Comparison of ENCODE assay signal across 8 mouse cellular contexts in genomic region chr4:132048995-132049404, GRCm38 (mm10). TPM values are rescaled to one million over a fixed set of nuclear protein-coding genes. Genes with fewer than 3 reads are reported as not detected.
DNase-seq lines count a peak whose midpoint lies in the region; ATAC-seq and TF ChIP-seq lines count a peak whose summit lies in the region.

No protein-coding gene starts in this region.

- H3K36me3 ChIP-seq in embryonic facial prominence, embryonic 15.5 days = no peaks in the 10 kb centered on the region
- H3K36me3 ChIP-seq in limb, embryonic 12.5 days = no peaks in the 10 kb centered on the region
- no peaks in the 10 kb centered on the region for H3K36me3 ChIP-seq in midbrain, embryonic 14.5 days (ENCODE audit: control insufficient read depth, insufficient read depth, low read length)

- peak overlapping the region; percentile 71 for H3K4me3 ChIP-seq in bone marrow, adult 2 months (replicated peaks; ENCODE audit: control insufficient read depth, low read depth, low read length)
- peak overlapping the region; percentile 94 for H3K4me3 ChIP-seq in embryonic facial prominence, embryonic 15.5 days (replicated peaks)
- H3K4me3 ChIP-seq in limb, embryonic 12.5 days (replicated peaks) = peak overlapping the region; percentile 99
- peak overlapping the region; percentile 92 for H3K4me3 ChIP-seq in midbrain, embryonic 14.5 days (replicated peaks; ENCODE audit: low read depth, low read length)

- no peaks in the 10 kb centered on the region for H3K27me3 ChIP-seq in embryonic facial prominence, embryonic 15.5 days
- H3K27me3 ChIP-seq in limb, embryonic 12.5 days = peaks cover 3% of the 10 kb centered on the region; the same call in 1 of the 2 replicates
- no peaks in the 10 kb centered on the region; the same call in 1 of the 2 replicates for H3K27me3 ChIP-seq in midbrain, embryonic 14.5 days (ENCODE audit: control insufficient read depth, insufficient read depth, low read length)

- 3% methylated on average over 46 of the region's 46 CpGs for WGBS in bone marrow, adult 2 months
- WGBS in embryonic facial prominence, embryonic 15.5 days = under 1% methylated on average over 24 of the region's 46 CpGs
- WGBS in limb, embryonic 12.5 days = under 1% methylated on average over 34 of the region's 46 CpGs
- WGBS in midbrain, embryonic 14.5 days = under 1% methylated on average over 18 of the region's 46 CpGs

- peak; percentile 99 for ATAC-seq in embryonic facial prominence, embryonic 15.5 days (ENCODE audit: insufficient number of reproducible peaks, low FRiP score, low TSS enrichment, low read depth)
- ATAC-seq in limb, embryonic 12.5 days (ENCODE audit: insufficient number of reproducible peaks, insufficient read depth, low FRiP score, low TSS enrichment, low read depth) = peak; percentile 99
- ATAC-seq in midbrain, embryonic 14.5 days (ENCODE audit: low FRiP score, low TSS enrichment) = peak; percentile 99

- peak overlapping the region; percentile 77 for H3K9ac ChIP-seq in embryonic facial prominence, embryonic 15.5 days
- H3K9ac ChIP-seq in limb, embryonic 12.5 days (replicated peaks) = peak overlapping the region; percentile 98
- peak overlapping the region; percentile 99 for H3K9ac ChIP-seq in midbrain, embryonic 14.5 days (replicated peaks; ENCODE audit: low read length)

- no peak for TF ChIP-seq CTCF in bone marrow, adult 2 months (IDR thresholded peaks at IDR 0.05; ENCODE audit: control insufficient read depth, insufficient read depth, low read length)

- peak overlapping the region; percentile 45; the same call in 1 of the 2 replicates for H3K27ac ChIP-seq in bone marrow, adult 2 months (ENCODE audit: control insufficient read depth, insufficient read depth, low read depth, low read length, poor library complexity)
- peak overlapping the region; percentile 86 for H3K27ac ChIP-seq in embryonic facial prominence, embryonic 15.5 days (replicated peaks)
- H3K27ac ChIP-seq in limb, embryonic 12.5 days = peak overlapping the region; percentile 98
- H3K27ac ChIP-seq in midbrain, embryonic 14.5 days (replicated peaks; ENCODE audit: low read depth, low read length) = peak overlapping the region; percentile 99

- H3K4me1 ChIP-seq in bone marrow, adult 2 months (ENCODE audit: control insufficient read depth, insufficient read depth, low read length) = 0 out of 2 replicates have a peak, but pooled peaks cover 2% of the 10 kb centered on the region
- peaks cover 18% of the 10 kb centered on the region for H3K4me1 ChIP-seq in embryonic facial prominence, embryonic 15.5 days
- H3K4me1 ChIP-seq in limb, embryonic 12.5 days (replicated peaks) = peaks cover 36% of the 10 kb centered on the region
- peaks cover 40% of the 10 kb centered on the region for H3K4me1 ChIP-seq in midbrain, embryonic 14.5 days (ENCODE audit: control insufficient read depth, insufficient read depth, low read length)

- DNase-seq in A20 (ENCODE audit: low read depth, low spot score) = peak; percentile 96
- peak; percentile 83 for DNase-seq in heart, adult 8-10 months (ENCODE audit: low spot score)
- DNase-seq in kidney, adult 8-10 months = peak; percentile 85 to 89
- DNase-seq in midbrain, embryonic 14.5 days = peak; percentile 98
- DNase-seq in spleen, adult 18-20 months = peak; percentile 71 to 79

- peak overlapping the region; percentile 93 for H3K4me2 ChIP-seq in embryonic facial prominence, embryonic 15.5 days (replicated peaks)
- peak overlapping the region; percentile 92 for H3K4me2 ChIP-seq in limb, embryonic 12.5 days
- H3K4me2 ChIP-seq in midbrain, embryonic 14.5 days (ENCODE audit: low read length) = peak overlapping the region; percentile 81

- H3K9me3 ChIP-seq in embryonic facial prominence, embryonic 15.5 days (replicated peaks) = no peaks in the 10 kb centered on the region
- H3K9me3 ChIP-seq in limb, embryonic 12.5 days = no peaks in the 10 kb centered on the region
- H3K9me3 ChIP-seq in midbrain, embryonic 14.5 days (ENCODE audit: control insufficient read depth, low read length) = no peaks in the 10 kb centered on the region

- TF ChIP-seq POLR2A in bone marrow, adult 2 months (IDR thresholded peaks at IDR 0.05; ENCODE audit: borderline replicate concordance, control insufficient read depth, low read depth, low read length) = no peak

RNA-seq across cellular contexts. Expression of gene Gm10300, which starts 25.5 kb away (rescaled TPM):
- 0.65 and 0.70 TPM in 2 replicates for polyA plus RNA-seq in bone marrow, adult 2 months (2011; ENCODE audit: insufficient read depth, insufficient read length, low replicate concordance, missing spikeins)
- polyA plus RNA-seq in embryonic facial prominence, embryonic 15.5 days (2015; fragmentation: Nextera tagmentation; extraction: Ambion mirVana) = 0.09 and 0.13 TPM in 2 replicates
- total RNA-seq in heart, adult 8-10 months (2022) = under 1 TPM in 3 of 4 experiments, not detected in 1; 0.12 to 0.29 (median 0.13) TPM
- polyA plus RNA-seq in limb, embryonic 12.5 days (2016; fragmentation: Nextera tagmentation; extraction: Ambion mirVana) = 0.23 TPM in 1 of 2 replicates, not detected in the other
- not detected in 2 replicates for polyA plus RNA-seq in midbrain, embryonic 14.5 days (2014; fragmentation: Nextera tagmentation; extraction: Ambion mirVana)

RNA-seq across cellular contexts. Expression of gene Epb41, which starts 26.1 kb away (rescaled TPM):
- 298 and 306 TPM in 2 replicates for polyA plus RNA-seq in bone marrow, adult 2 months (2011; ENCODE audit: insufficient read depth, insufficient read length, low replicate concordance, missing spikeins)
- 58.0 and 58.2 TPM in 2 replicates for polyA plus RNA-seq in embryonic facial prominence, embryonic 15.5 days (2015; fragmentation: Nextera tagmentation; extraction: Ambion mirVana)
- total RNA-seq in heart, adult 8-10 months (2022) = 100 to 1,000 TPM; 117 to 139 (median 131) TPM
- polyA plus RNA-seq in limb, embryonic 12.5 days (2016; fragmentation: Nextera tagmentation; extraction: Ambion mirVana) = 118 and 132 TPM in 2 replicates
- polyA plus RNA-seq in midbrain, embryonic 14.5 days (2014; fragmentation: Nextera tagmentation; extraction: Ambion mirVana) = 88.3 and 116 TPM in 2 replicates

Comparison
In these comparisons a context has a peak if more than half of its experiments do, and no peak if none do; other contexts are left out.
1. Peak in every context shown above with its lines: DNase-seq, ATAC-seq, H3K4me3 ChIP-seq and H3K27ac ChIP-seq.
2. H3K27ac ChIP-seq: peak in every context shown above with its lines; median percentile 99 in midbrain, embryonic 14.5 days; 98 in limb, embryonic 12.5 days; 86 in embryonic facial prominence, embryonic 15.5 days; 45 in bone marrow, adult 2 months.